Mouse (Mus musculus) forebrain, embryonic 10.5 days (tissue): ENCODE measurements around the gene Ppp1r3d. TPM values are rescaled to one million over a fixed set of nuclear protein-coding genes. Genes with fewer than 3 reads are reported as not detected.

Experiments
- DNase-seq: peaks from one replicate; pipeline ENCODE4 v3.0.0-alpha.2; 2017; ENCODE audit warnings: low spot score; ENCODE audit errors: extremely low spot score
- H3K27ac ChIP-seq: fragments of 300-500 bp; sonication (generic); 2 replicates; pipeline ENCODE4 v1.5.1; 2016; ENCODE audit warnings: mild to moderate bottlenecking
- H3K27me3 ChIP-seq: fragments of 300-500 bp; sonication (generic); 2 replicates; pipeline ENCODE4 v1.6.1; 2016; ENCODE audit warnings: mild to moderate bottlenecking; ENCODE audit not compliant: poor library complexity, severe bottlenecking
- H3K36me3 ChIP-seq: fragments of 300-500 bp; sonication (generic); replicated peaks from 2 replicates; pipeline ENCODE4 v1.6.1; 2016; ENCODE audit warnings: mild to moderate bottlenecking, moderate library complexity
- H3K4me1 ChIP-seq: fragments of 300-500 bp; sonication (generic); 2 replicates; pipeline ENCODE4 v1.6.1; 2016
- H3K4me3 ChIP-seq: fragments of 300-500 bp; sonication (generic); 2 replicates; pipeline ENCODE4 v1.5.1; 2016; ENCODE audit warnings: mild to moderate bottlenecking, moderate library complexity
- H3K9me3 ChIP-seq: fragments of 300-500 bp; sonication (generic); 2 replicates; pipeline ENCODE4 v1.6.1; 2016; ENCODE audit warnings: mild to moderate bottlenecking, moderate library complexity
- WGBS: fragments of 180-500 bp; shearing (Covaris S2); methylation state at CpG from one replicate; pipeline ENCODE4 v1.1.7; 2016; 5-methylcytosine and 5-hydroxymethylcytosine counted together
- polyA plus RNA-seq: library from polyadenylated mRNA; unstranded; fragments of >200 nt; fragmentation: Nextera tagmentation; extraction: Ambion mirVana; gene quantifications from 2 replicates; pipeline ENCODE4 v1.2.1, GENCODE M21; 2016

Gene Ppp1r3d
- polyA plus RNA-seq, 1 experiment from 2014 or later: 0.66 TPM

DNA sequence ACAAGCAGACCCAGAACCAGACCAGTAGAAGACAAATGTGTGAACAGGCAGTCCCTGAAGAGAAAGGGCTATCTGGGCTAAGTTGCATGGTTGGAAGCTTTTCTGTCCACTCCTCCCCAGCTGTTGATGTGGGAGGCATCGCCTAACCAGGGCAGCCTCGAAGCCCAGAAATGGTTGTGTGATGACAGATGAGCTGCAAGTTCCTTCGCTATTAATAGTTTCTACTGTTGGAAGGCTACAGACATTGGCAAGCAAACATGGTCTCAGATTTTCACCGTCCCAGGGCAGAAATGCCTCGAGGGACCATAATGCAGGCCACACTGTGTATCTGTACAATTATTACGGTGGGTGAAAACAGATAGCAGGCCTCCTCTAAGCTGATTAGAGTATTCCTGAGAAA, 1.7 kb downstream of the Ppp1r3d start:
- no peak for DNase-seq
- 88% methylated on average over 6 of the region's 6 CpGs for WGBS
- no peak overlapping the region for H3K4me3 ChIP-seq
- no peaks in the 10 kb centered on the region for H3K36me3 ChIP-seq
- no peak overlapping the region for H3K27ac ChIP-seq
- H3K9me3 ChIP-seq: peaks cover 2% of the 10 kb centered on the region
- H3K4me1 ChIP-seq: peaks cover 22% of the 10 kb centered on the region
- peaks cover 51% of the 10 kb centered on the region for H3K27me3 ChIP-seq

GRCm38 (mm10) chr2:178410286-178410685, 4.0 kb downstream of the Ppp1r3d start:
- peaks cover 22% of the 10 kb centered on the region for H3K4me1 ChIP-seq
- H3K4me3 ChIP-seq: no peak overlapping the region
- H3K9me3 ChIP-seq: peaks cover 8% of the 10 kb centered on the region
- WGBS: 86% methylated on average over 6 of the region's 6 CpGs
- no peak overlapping the region for H3K27ac ChIP-seq
- DNase-seq: no peak
- no peaks in the 10 kb centered on the region for H3K36me3 ChIP-seq
- peaks cover 39% of the 10 kb centered on the region for H3K27me3 ChIP-seq

DNA sequence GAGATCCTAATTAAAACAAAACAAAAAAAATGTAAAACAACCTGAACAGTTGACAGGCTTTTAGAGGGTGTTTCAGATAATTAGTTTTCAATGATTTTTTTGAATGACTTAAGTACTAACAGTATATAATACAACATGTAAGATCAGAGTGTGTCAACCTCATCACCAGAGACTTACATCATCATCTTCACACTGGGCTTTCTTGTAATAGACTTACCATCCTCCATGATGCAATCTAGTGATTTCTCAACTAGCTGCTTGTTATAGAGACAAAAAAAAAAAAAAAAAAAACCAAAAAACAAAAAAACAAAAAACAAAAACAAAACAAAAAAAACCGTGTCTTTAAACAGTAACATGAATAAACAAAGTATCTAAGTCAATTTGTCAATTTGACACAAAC, 5.2 kb downstream of the Ppp1r3d start:
- H3K27ac ChIP-seq: no peak overlapping the region
- WGBS: 78% methylated on average over 1 of the region's 1 CpGs
- H3K4me3 ChIP-seq: no peak overlapping the region
- no peaks in the 10 kb centered on the region for H3K36me3 ChIP-seq
- H3K27me3 ChIP-seq: peaks cover 28% of the 10 kb centered on the region
- H3K4me1 ChIP-seq: peaks cover 10% of the 10 kb centered on the region
- no peak for DNase-seq
- peaks cover 8% of the 10 kb centered on the region for H3K9me3 ChIP-seq

GRCm38 (mm10) chr2:178407053-178407815, 7.0 kb downstream of the Ppp1r3d start, which contains the start of gene Sycp2:
Gene Sycp2 (minus strand): TSS chr2:178407685.
- Histone ChIP-seq H3K27me3 (peaks cover 10% of the 10 kb centered on the region), H3K4me3 (no peak within 1 kb of the TSS), H3K4me1 (0 out of 2 replicates have a peak, but pooled peaks cover 3% of the 10 kb centered on the region), H3K9me3 (peaks cover 8% of the 10 kb centered on the region), H3K36me3 (no peaks in the 10 kb centered on the region), H3K27ac (no peak within 1 kb of the TSS)
- WGBS: 85% methylated on average over 52 of the region's 52 CpGs
- no peak for DNase-seq

Other genes starting within 250 kb of the Ppp1r3d start
- gene Sycp2, start 6.8 kb downstream of the Ppp1r3d start, polyA plus RNA-seq: 0.02 TPM in 1 of 2 replicates, not detected in the other
- gene Fam217b, start 52 bp upstream of the Ppp1r3d start, polyA plus RNA-seq: 1.1 and 1.5 TPM in 2 replicates
- gene Cdh26, start 16.1 kb upstream of the Ppp1r3d start, polyA plus RNA-seq: 0.05 TPM in 1 of 2 replicates, not detected in the other